Mouse (Mus musculus) ES-CJ7 (cell line): ENCODE measurements around the gene Abcd2.

Experiments used
- DNase-seq: peaks from one replicate; pipeline ENCODE4 v3.0.0; 2011; ENCODE audit warnings: low read depth, low spot score

Gene Abcd2

GRCm38 (mm10) chr15:91191412-91192222 lies at the start of gene Abcd2:
Gene Abcd2, minus strand, starts transcription at chr15:91191799.
- DNase-seq, result peak; percentile 27

GRCm38 (mm10) chr15:91240683-91241335 lies 49.2 kb upstream of the Abcd2 start:
- no peak for DNase-seq

- no peak for DNase-seq
Measured at GRCm38 (mm10) chr15:91237294-91237693, 45.7 kb upstream of the Abcd2 start.

GRCm38 (mm10) chr15:91206518-91206917 lies 14.9 kb upstream of the Abcd2 start:
- DNase-seq, result no peak

GRCm38 (mm10) chr15:91203521-91203920 lies 11.9 kb upstream of the Abcd2 start:
- DNase-seq, result no peak

GRCm38 (mm10) chr15:91202486-91202885 lies 10.9 kb upstream of the Abcd2 start:
- DNase-seq, result no peak

GRCm38 (mm10) chr15:91200833-91201232 lies 9.2 kb upstream of the Abcd2 start:
- no peak for DNase-seq

GRCm38 (mm10) chr15:91199256-91199905 lies 7.8 kb upstream of the Abcd2 start, which contains the start of gene CN725425:
Gene CN725425, plus strand, starts transcription at chr15:91199494.
- DNase-seq, result peak; percentile 60

- DNase-seq, result no peak
Measured at GRCm38 (mm10) chr15:91192223-91192598, 612 bp upstream of the Abcd2 start.

GRCm38 (mm10) chr15:91190519-91191207 lies 936 bp downstream of the Abcd2 start:
- no peak for DNase-seq

- no peak for DNase-seq
Measured at GRCm38 (mm10) chr15:91190026-91190425, 1.6 kb downstream of the Abcd2 start.

GRCm38 (mm10) chr15:91186358-91186757 lies 5.2 kb downstream of the Abcd2 start:
- DNase-seq, result no peak

GRCm38 (mm10) chr15:91179911-91180622 lies 11.5 kb downstream of the Abcd2 start:
- no peak for DNase-seq

GRCm38 (mm10) chr15:91178656-91179314 lies 12.8 kb downstream of the Abcd2 start:
- no peak for DNase-seq

GRCm38 (mm10) chr15:91172193-91172592 lies 19.4 kb downstream of the Abcd2 start:
- no peak for DNase-seq

- DNase-seq, result no peak
Measured at GRCm38 (mm10) chr15:91171332-91171731, 20.3 kb downstream of the Abcd2 start.

- no peak for DNase-seq
Measured at GRCm38 (mm10) chr15:91170602-91171328, 20.8 kb downstream of the Abcd2 start.

- no peak for DNase-seq
Measured at GRCm38 (mm10) chr15:91167850-91168562, 23.6 kb downstream of the Abcd2 start.

GRCm38 (mm10) chr15:91165021-91165420 lies 26.6 kb downstream of the Abcd2 start:
- no peak for DNase-seq
